Mouse (Mus musculus): ENCODE results near the gene Runx2. TPM values are rescaled to one million over a fixed set of nuclear protein-coding genes. Genes with fewer than 3 reads are reported as not detected.

The Runx2 gene
- total RNA-seq, 2 experiments from 2014 or later = 15.6 to 52.6 TPM

- no peak for ATAC-seq (ENCODE audit: poor library complexity, severe bottlenecking)
Measured at GRCm38 (mm10) chr17:44667346-44667745, 147.3 kb downstream of the Runx2 start.

- peak; percentile 93 for ATAC-seq (ENCODE audit: poor library complexity, severe bottlenecking)
Measured at GRCm38 (mm10) chr17:44663872-44664271, 150.7 kb downstream of the Runx2 start.

- peak; percentile 45 for ATAC-seq (ENCODE audit: poor library complexity, severe bottlenecking)
Measured at GRCm38 (mm10) chr17:44663208-44663607, 151.4 kb downstream of the Runx2 start.

- no peak for ATAC-seq (ENCODE audit: poor library complexity, severe bottlenecking)
Measured at GRCm38 (mm10) chr17:44662080-44662706, 152.4 kb downstream of the Runx2 start.

- ATAC-seq (ENCODE audit: poor library complexity, severe bottlenecking) = no peak
Measured at GRCm38 (mm10) chr17:44660121-44660806, 154.3 kb downstream of the Runx2 start.

GRCm38 (mm10) chr17:44654503-44654902, 160.1 kb downstream of the Runx2 start:
- peak; percentile 87 for ATAC-seq (ENCODE audit: poor library complexity, severe bottlenecking)

GRCm38 (mm10) chr17:44653081-44653480, 161.5 kb downstream of the Runx2 start:
- ATAC-seq (ENCODE audit: poor library complexity, severe bottlenecking) = peak; percentile 77

- no peak for ATAC-seq (ENCODE audit: poor library complexity, severe bottlenecking)
Measured at GRCm38 (mm10) chr17:44652054-44652453, 162.5 kb downstream of the Runx2 start.

GRCm38 (mm10) chr17:44651613-44652012, 163.0 kb downstream of the Runx2 start:
- ATAC-seq (ENCODE audit: poor library complexity, severe bottlenecking) = no peak

- no peak for ATAC-seq (ENCODE audit: poor library complexity, severe bottlenecking)
Measured at GRCm38 (mm10) chr17:44650431-44650830, 164.2 kb downstream of the Runx2 start.

- ATAC-seq (ENCODE audit: poor library complexity, severe bottlenecking) = no peak
Measured at GRCm38 (mm10) chr17:44649056-44649455, 165.5 kb downstream of the Runx2 start.

- ATAC-seq (ENCODE audit: poor library complexity, severe bottlenecking) = no peak
Measured at GRCm38 (mm10) chr17:44647916-44648315, 166.7 kb downstream of the Runx2 start.

- ATAC-seq (ENCODE audit: poor library complexity, severe bottlenecking) = no peak
Measured at GRCm38 (mm10) chr17:44645146-44645545, 169.5 kb downstream of the Runx2 start.

- no peak for ATAC-seq (ENCODE audit: poor library complexity, severe bottlenecking)
Measured at GRCm38 (mm10) chr17:44643260-44643659, 171.3 kb downstream of the Runx2 start.

GRCm38 (mm10) chr17:44642126-44642525, 172.5 kb downstream of the Runx2 start:
- no peak for ATAC-seq (ENCODE audit: poor library complexity, severe bottlenecking)

GRCm38 (mm10) chr17:44640910-44641309, 173.7 kb downstream of the Runx2 start:
- ATAC-seq (ENCODE audit: poor library complexity, severe bottlenecking) = no peak

GRCm38 (mm10) chr17:44639446-44639845, 175.2 kb downstream of the Runx2 start:
- no peak for ATAC-seq (ENCODE audit: poor library complexity, severe bottlenecking)

GRCm38 (mm10) chr17:44637181-44637880, 177.3 kb downstream of the Runx2 start:
- ATAC-seq (ENCODE audit: poor library complexity, severe bottlenecking) = no peak

- ATAC-seq (ENCODE audit: poor library complexity, severe bottlenecking) = no peak
Measured at GRCm38 (mm10) chr17:44634486-44634885, 180.1 kb downstream of the Runx2 start.

GRCm38 (mm10) chr17:44633607-44634415, 180.8 kb downstream of the Runx2 start:
- no peak for ATAC-seq (ENCODE audit: poor library complexity, severe bottlenecking)

- no peak for ATAC-seq (ENCODE audit: poor library complexity, severe bottlenecking)
Measured at GRCm38 (mm10) chr17:44632941-44633340, 181.7 kb downstream of the Runx2 start.
